Mouse (Mus musculus): Measurements from ENCODE around the gene Car3.

GRCm38 (mm10) chr3:14865941-14866340 lies 2.6 kb downstream of the Car3 start:
- TF ChIP-seq CTCF (IDR thresholded peaks at IDR 0.05; ENCODE audit: insufficient read depth, low read depth, low read length) = no peak
- TF ChIP-seq POLR2A (IDR thresholded peaks at IDR 0.05; ENCODE audit: insufficient read depth, low read depth, low read length) = no peak

Data from olfactory bulb, adult 2 months (tissue).